Mouse (Mus musculus): ENCODE measurements around the gene Pdhb. TPM values are rescaled to one million over a fixed set of nuclear protein-coding genes. Genes with fewer than 3 reads are reported as not detected.
A peak's percentile ranks its signal among the peaks of the same experiment; 100 is the strongest.
"Not testable (repeated sequence)": the region's sequence is repeated elsewhere in the genome, so short reads cannot be mapped to it uniquely, and the experiment has no call there.

Pdhb gene
- polyA plus RNA-seq, 1 experiment from 2014 or later = 200 TPM

GRCm38 (mm10) chr14:8190556-8190955 lies 17.7 kb upstream of the Pdhb start:
- Histone ChIP-seq H3K4me1 (replicated peaks) (peaks cover 20% of the 10 kb centered on the region), H3K36me3 (no peaks in the 10 kb centered on the region), H3K4me2 (no peak overlapping the region), H3K27ac (no peak overlapping the region), H3K9ac (replicated peaks) (no peak overlapping the region), H3K4me3 (replicated peaks) (no peak overlapping the region), H3K9me3 (no peaks in the 10 kb centered on the region), H3K27me3 (no peaks in the 10 kb centered on the region)
- 95% methylated on average over 3 of the region's 3 CpGs for WGBS
- ATAC-seq (ENCODE audit: insufficient number of reproducible peaks, insufficient read depth, low FRiP score, low TSS enrichment, low read depth) = no peak

GRCm38 (mm10) chr14:8186278-8187045 lies 13.6 kb upstream of the Pdhb start:
- Histone ChIP-seq H3K9me3 (peaks cover 3% of the 10 kb centered on the region; the same call in 1 of the 2 replicates), H3K27me3 (no peaks in the 10 kb centered on the region), H3K27ac (no peak overlapping the region), H3K4me3 (replicated peaks) (no peak overlapping the region), H3K9ac (replicated peaks) (no peak overlapping the region), H3K4me2 (no peak overlapping the region), H3K4me1 (replicated peaks) (peaks cover 6% of the 10 kb centered on the region), H3K36me3 (no peaks in the 10 kb centered on the region)
- no peak for ATAC-seq (ENCODE audit: insufficient number of reproducible peaks, insufficient read depth, low FRiP score, low TSS enrichment, low read depth)
- 94% methylated on average over 6 of the region's 6 CpGs for WGBS

GRCm38 (mm10) chr14:8183330-8183729 lies 10.5 kb upstream of the Pdhb start:
- Histone ChIP-seq H3K4me1 (replicated peaks) (no peaks in the 10 kb centered on the region), H3K27ac (no peak overlapping the region), H3K9me3 (peaks cover 3% of the 10 kb centered on the region; the same call in 1 of the 2 replicates), H3K36me3 (no peaks in the 10 kb centered on the region), H3K9ac (replicated peaks) (no peak overlapping the region), H3K27me3 (no peaks in the 10 kb centered on the region), H3K4me2 (no peak overlapping the region), H3K4me3 (replicated peaks) (no peak overlapping the region)
- 65% methylated on average over 3 of the region's 3 CpGs for WGBS
- ATAC-seq (ENCODE audit: insufficient number of reproducible peaks, insufficient read depth, low FRiP score, low TSS enrichment, low read depth) = no peak

- no peak overlapping the region; the same call in 1 of the 2 replicates for H3K9ac ChIP-seq (replicated peaks)
- H3K27ac ChIP-seq = no peak overlapping the region
- no peaks in the 10 kb centered on the region for H3K36me3 ChIP-seq
- H3K4me1 ChIP-seq (replicated peaks) = no peaks in the 10 kb centered on the region
- H3K9me3 ChIP-seq = peaks cover 3% of the 10 kb centered on the region; the same call in 1 of the 2 replicates
- H3K4me3 ChIP-seq (replicated peaks) = no peak overlapping the region
- 72% methylated on average over 4 of the region's 4 CpGs for WGBS
- no peak for ATAC-seq (ENCODE audit: insufficient number of reproducible peaks, insufficient read depth, low FRiP score, low TSS enrichment, low read depth)
- H3K4me2 ChIP-seq = no peak overlapping the region
- no peaks in the 10 kb centered on the region for H3K27me3 ChIP-seq
These were observed 7.7 kb upstream of the Pdhb start for GRCm38 (mm10) chr14:8180371-8181035.

- no peak for ATAC-seq (ENCODE audit: insufficient number of reproducible peaks, insufficient read depth, low FRiP score, low TSS enrichment, low read depth)
These were observed 3.4 kb upstream of the Pdhb start for GRCm38 (mm10) chr14:8176251-8176650.

GRCm38 (mm10) chr14:8174634-8175033 lies 1.8 kb upstream of the Pdhb start:
- WGBS = 83% methylated on average over 5 of the region's 5 CpGs

More at GRCm38 (mm10) chr14:8176251-8176650, 3.4 kb upstream of the Pdhb start:
- 54% methylated on average over 5 of the region's 5 CpGs for WGBS
- Histone ChIP-seq H3K4me2 (no peak overlapping the region), H3K27ac (no peak overlapping the region), H3K9ac (replicated peaks) (no peak overlapping the region), H3K27me3 (no peaks in the 10 kb centered on the region), H3K36me3 (no peaks in the 10 kb centered on the region; the same call in 1 of the 2 replicates), H3K4me3 (replicated peaks) (no peak overlapping the region), H3K4me1 (replicated peaks) (peaks cover 7% of the 10 kb centered on the region), H3K9me3 (no peaks in the 10 kb centered on the region)

GRCm38 (mm10) chr14:8173542-8174250 lies 871 bp upstream of the Pdhb start:
- H3K4me2 ChIP-seq = peak overlapping the region; percentile 79
- H3K4me3 ChIP-seq (replicated peaks) = peak overlapping the region; percentile 94
- not testable (repeated sequence) for H3K27me3 ChIP-seq; H3K4me1 ChIP-seq (replicated peaks); ATAC-seq (ENCODE audit: insufficient number of reproducible peaks, insufficient read depth, low FRiP score, low TSS enrichment, low read depth); H3K9me3 ChIP-seq
- peak overlapping the region; percentile 77 for H3K27ac ChIP-seq
- peaks cover 25% of the 10 kb centered on the region for H3K36me3 ChIP-seq
- WGBS = 40% methylated on average over 7 of the region's 7 CpGs
- peak overlapping the region; percentile 51 for H3K9ac ChIP-seq (replicated peaks)

More at GRCm38 (mm10) chr14:8174634-8175033, 1.8 kb upstream of the Pdhb start:
- Histone ChIP-seq H3K27ac (no peak overlapping the region), H3K9me3 (no peaks in the 10 kb centered on the region), H3K36me3 (peaks cover 15% of the 10 kb centered on the region), H3K4me3 (replicated peaks) (no peak overlapping the region), H3K4me2 (no peak overlapping the region), H3K9ac (replicated peaks) (no peak overlapping the region), H3K27me3 (no peaks in the 10 kb centered on the region), H3K4me1 (replicated peaks) (peaks cover 7% of the 10 kb centered on the region)
- no peak for ATAC-seq (ENCODE audit: insufficient number of reproducible peaks, insufficient read depth, low FRiP score, low TSS enrichment, low read depth)

GRCm38 (mm10) chr14:8164463-8164862 lies 8.4 kb downstream of the Pdhb start:
- WGBS = 84% methylated on average over 7 of the region's 7 CpGs

GRCm38 (mm10) chr14:8161777-8162176 lies 11.0 kb downstream of the Pdhb start:
- no peak overlapping the region for H3K4me3 ChIP-seq (replicated peaks)
- H3K9ac ChIP-seq (replicated peaks) = no peak overlapping the region
- no peaks in the 10 kb centered on the region for H3K9me3 ChIP-seq
- H3K4me2 ChIP-seq = no peak overlapping the region
- ATAC-seq (ENCODE audit: insufficient number of reproducible peaks, insufficient read depth, low FRiP score, low TSS enrichment, low read depth) = no peak
- H3K4me1 ChIP-seq (replicated peaks) = no peaks in the 10 kb centered on the region
- no peak overlapping the region for H3K27ac ChIP-seq
- H3K27me3 ChIP-seq = no peaks in the 10 kb centered on the region
- WGBS = 84% methylated on average over 2 of the region's 2 CpGs
- H3K36me3 ChIP-seq = peaks cover 66% of the 10 kb centered on the region

More at GRCm38 (mm10) chr14:8164463-8164862, 8.4 kb downstream of the Pdhb start:
- H3K9ac ChIP-seq (replicated peaks) = no peak overlapping the region
- no peaks in the 10 kb centered on the region for H3K4me1 ChIP-seq (replicated peaks)
- ATAC-seq (ENCODE audit: insufficient number of reproducible peaks, insufficient read depth, low FRiP score, low TSS enrichment, low read depth) = no peak
- no peaks in the 10 kb centered on the region for H3K27me3 ChIP-seq
- H3K9me3 ChIP-seq = no peaks in the 10 kb centered on the region
- no peak overlapping the region for H3K27ac ChIP-seq
- H3K4me3 ChIP-seq (replicated peaks) = no peak overlapping the region
- H3K4me2 ChIP-seq = no peak overlapping the region
- peaks cover 93% of the 10 kb centered on the region for H3K36me3 ChIP-seq

GRCm38 (mm10) chr14:8159141-8159540 lies 13.7 kb downstream of the Pdhb start:
- ATAC-seq (ENCODE audit: insufficient number of reproducible peaks, insufficient read depth, low FRiP score, low TSS enrichment, low read depth) = no peak
- WGBS = 85% methylated on average over 3 of the region's 3 CpGs

GRCm38 (mm10) chr14:8158721-8159120 lies 14.1 kb downstream of the Pdhb start:
- Histone ChIP-seq H3K9me3 (no peaks in the 10 kb centered on the region), H3K4me2 (no peak overlapping the region), H3K9ac (replicated peaks) (no peak overlapping the region), H3K27me3 (no peaks in the 10 kb centered on the region), H3K4me1 (replicated peaks) (no peaks in the 10 kb centered on the region), H3K36me3 (peaks cover 41% of the 10 kb centered on the region), H3K4me3 (replicated peaks) (no peak overlapping the region), H3K27ac (no peak overlapping the region)
- ATAC-seq (ENCODE audit: insufficient number of reproducible peaks, insufficient read depth, low FRiP score, low TSS enrichment, low read depth) = no peak
- WGBS = 91% methylated on average over 3 of the region's 3 CpGs

More at GRCm38 (mm10) chr14:8159141-8159540, 13.7 kb downstream of the Pdhb start:
- Histone ChIP-seq H3K4me3 (replicated peaks) (no peak overlapping the region), H3K9ac (replicated peaks) (no peak overlapping the region), H3K9me3 (no peaks in the 10 kb centered on the region), H3K27me3 (no peaks in the 10 kb centered on the region), H3K4me1 (replicated peaks) (no peaks in the 10 kb centered on the region), H3K36me3 (peaks cover 43% of the 10 kb centered on the region), H3K4me2 (no peak overlapping the region), H3K27ac (no peak overlapping the region)
